Mouse (Mus musculus) bone marrow, adult 2 months (tissue): ENCODE data around the gene Myrip.

Experiments
- CTCF ChIP-seq: fragments of 200-500 bp; IDR thresholded peaks from 2 replicates; pipeline ENCODE4 v1.5.1; 2011; ENCODE audit warnings: low read length, control low read depth; ENCODE audit not compliant: control insufficient read depth, insufficient read depth
- POLR2A ChIP-seq: fragments of 200-500 bp; IDR thresholded peaks from 2 replicates; pipeline ENCODE4 v1.6.1; 2011; ENCODE audit warnings: low read depth, mild to moderate bottlenecking, control low read depth, low read length, borderline replicate concordance; ENCODE audit not compliant: control insufficient read depth

- TF ChIP-seq CTCF = no peak
- TF ChIP-seq POLR2A = no peak
These were observed 49.0 kb downstream of the Myrip start for GRCm38 (mm10) chr9:120350346-120350745.
